Mouse (Mus musculus) cerebellum, postnatal 36 days (tissue): Measurements from ENCODE around the gene Zfp771.

Experiments used
- DNase-seq, 2 experiments: peaks; one replicate each; pipeline ENCODE4 v3.0.0; 2021 to 2022; ENCODE audit warnings: mixed read lengths in 2 of 2

Zfp771 gene

GRCm38 (mm10) chr7:127253821-127254769 lies 10.0 kb downstream of the Zfp771 start:
- DNase-seq = peak; percentile 95 to 96

- DNase-seq = no peak
These were observed 10.9 kb downstream of the Zfp771 start for GRCm38 (mm10) chr7:127255008-127255407.

- no peak for DNase-seq
These were observed 11.9 kb downstream of the Zfp771 start for GRCm38 (mm10) chr7:127255965-127256364.

- DNase-seq = no peak
These were observed 12.4 kb downstream of the Zfp771 start for GRCm38 (mm10) chr7:127256518-127256917.

GRCm38 (mm10) chr7:127259186-127259905 lies 15.3 kb downstream of the Zfp771 start:
- DNase-seq = no peak

- DNase-seq = peak; percentile 97 to 98
These were observed 16.4 kb downstream of the Zfp771 start, which contains the start of gene Dctpp1 for GRCm38 (mm10) chr7:127260309-127261111. Gene Dctpp1 (minus strand): TSS chr7:127260709.

GRCm38 (mm10) chr7:127262218-127262961 lies 18.3 kb downstream of the Zfp771 start:
- no peak for DNase-seq

GRCm38 (mm10) chr7:127263526-127263925 lies 19.5 kb downstream of the Zfp771 start:
- no peak for DNase-seq

- DNase-seq = no peak
These were observed 26.2 kb downstream of the Zfp771 start for GRCm38 (mm10) chr7:127270256-127270655.

GRCm38 (mm10) chr7:127270666-127271065 lies 26.6 kb downstream of the Zfp771 start:
- no peak for DNase-seq

- no peak for DNase-seq
These were observed 27.0 kb downstream of the Zfp771 start for GRCm38 (mm10) chr7:127271093-127271492.

- no peak for DNase-seq
These were observed 28.5 kb downstream of the Zfp771 start for GRCm38 (mm10) chr7:127272566-127272965.

GRCm38 (mm10) chr7:127273118-127273923 lies 29.2 kb downstream of the Zfp771 start:
- peak; percentile 24 to 34 for DNase-seq

GRCm38 (mm10) chr7:127273925-127274789 lies 30.1 kb downstream of the Zfp771 start, which contains the start of gene Sephs2:
Gene Sephs2 (minus strand): TSS chr7:127274055.
- DNase-seq = peak; percentile 96 to 99

GRCm38 (mm10) chr7:127276519-127276961 lies 32.5 kb downstream of the Zfp771 start:
- no peak for DNase-seq

- DNase-seq = no peak
These were observed 34.2 kb downstream of the Zfp771 start for GRCm38 (mm10) chr7:127278311-127278710.

GRCm38 (mm10) chr7:127280092-127280491 lies 36.0 kb downstream of the Zfp771 start:
- DNase-seq = no peak

GRCm38 (mm10) chr7:127281114-127281513 lies 37.0 kb downstream of the Zfp771 start:
- no peak for DNase-seq

- DNase-seq = no peak
These were observed 38.1 kb downstream of the Zfp771 start for GRCm38 (mm10) chr7:127282190-127282589.

- DNase-seq = no peak
These were observed 41.1 kb downstream of the Zfp771 start for GRCm38 (mm10) chr7:127285154-127285553.
